Mouse (Mus musculus): ENCODE results near the gene Snx33.

GRCm38 (mm10) chr9:56886601-56887000 lies 41.6 kb downstream of the Snx33 start:
- TF ChIP-seq CTCF (IDR thresholded peaks at IDR 0.05; ENCODE audit: low read depth) (no peak), EP300 (optimal IDR thresholded peaks at IDR 0.05) (no peak)
